Mouse (Mus musculus) limb, embryonic 14.5 days (tissue): ENCODE data around the gene Kmt2d. TPM values are rescaled to one million over a fixed set of nuclear protein-coding genes. Genes with fewer than 3 reads are reported as not detected.

ENCODE experiments used
- ATAC-seq: fragments of 200-750 bp; cut with Nextera tagmentation; 2 replicates; pipeline ENCODE4 v1.8.0; 2017; ENCODE audit warnings: low read depth, moderate number of reproducible peaks, moderate TSS enrichment; ENCODE audit not compliant: low FRiP score
- DNase-seq: peaks from one replicate; pipeline ENCODE4 v3.0.0-alpha.2; 2015; ENCODE audit warnings: low spot score
- H3K27ac ChIP-seq: fragments of 300-500 bp; sonication (generic); replicated peaks from 2 replicates; pipeline ENCODE4 v1.5.1; 2014; ENCODE audit warnings: low read depth, mild to moderate bottlenecking, low read length, moderate library complexity, mixed read lengths
- H3K27me3 ChIP-seq: fragments of 300-500 bp; sonication (generic); 2 replicates; pipeline ENCODE4 v1.6.1; 2014; ENCODE audit warnings: low read length, mixed read lengths; ENCODE audit not compliant: control insufficient read depth, insufficient read depth
- H3K36me3 ChIP-seq: fragments of 300-500 bp; sonication (generic); 2 replicates; pipeline ENCODE4 v1.6.1; 2014; ENCODE audit warnings: mild to moderate bottlenecking, low read length, moderate library complexity, mixed read lengths; ENCODE audit not compliant: control insufficient read depth, insufficient read depth
- H3K4me1 ChIP-seq: fragments of 300-500 bp; sonication (generic); 2 replicates; pipeline ENCODE4 v1.6.1; 2014; ENCODE audit warnings: antibody characterized with exemption, low read length, mixed read lengths; ENCODE audit not compliant: control insufficient read depth, insufficient read depth
- H3K4me2 ChIP-seq: fragments of 300-500 bp; sonication (generic); replicated peaks from 2 replicates; pipeline ENCODE4 v1.6.1; 2014; ENCODE audit warnings: low read depth, mild to moderate bottlenecking, low read length, moderate library complexity; ENCODE audit not compliant: severe bottlenecking
- H3K4me3 ChIP-seq: fragments of 300-500 bp; sonication (generic); replicated peaks from 2 replicates; pipeline ENCODE4 v1.5.1; 2014; ENCODE audit warnings: low read length
- H3K9ac ChIP-seq: fragments of 300-500 bp; sonication (generic); 2 replicates; pipeline ENCODE4 v1.6.1; 2014; ENCODE audit warnings: mild to moderate bottlenecking, low read depth, low read length, moderate library complexity; ENCODE audit not compliant: severe bottlenecking
- H3K9me3 ChIP-seq: fragments of 300-500 bp; sonication (generic); 2 replicates; pipeline ENCODE4 v1.6.1; 2016; ENCODE audit warnings: low read length; ENCODE audit not compliant: control insufficient read depth
- POLR2A ChIP-seq: fragments of 200-500 bp; IDR thresholded peaks from 2 replicates; pipeline ENCODE4 v1.8.0; 2012; ENCODE audit warnings: inconsistent platforms, mild to moderate bottlenecking, moderate library complexity, borderline replicate concordance; ENCODE audit not compliant: insufficient read depth, insufficient read length; ENCODE audit errors: extremely low read depth
- WGBS: fragments of 180-500 bp; shearing (Covaris S2); extraction: QIAGEN DNeasy Blood & Tissue Kit; methylation state at CpG from one replicate; pipeline ENCODE4 v1.1.7; 2014; 5-methylcytosine and 5-hydroxymethylcytosine counted together
- polyA plus RNA-seq, 2 experiments: library from polyadenylated mRNA; depleted of rRNA in 1 of 2; stranded (reverse) in 1 of 2; unstranded in 1 of 2; fragments of >200 nt; fragmentation: Nextera tagmentation in 1 of 2; extraction: Ambion mirVana in 1 of 2; gene quantifications; 2 replicates each; pipeline versions ENCODE4 v1.2.1 to v1.2.3; 2012 to 2014

Gene Kmt2d
- polyA plus RNA-seq, 2 experiments: 16.7 to 27.1 TPM

DNA sequence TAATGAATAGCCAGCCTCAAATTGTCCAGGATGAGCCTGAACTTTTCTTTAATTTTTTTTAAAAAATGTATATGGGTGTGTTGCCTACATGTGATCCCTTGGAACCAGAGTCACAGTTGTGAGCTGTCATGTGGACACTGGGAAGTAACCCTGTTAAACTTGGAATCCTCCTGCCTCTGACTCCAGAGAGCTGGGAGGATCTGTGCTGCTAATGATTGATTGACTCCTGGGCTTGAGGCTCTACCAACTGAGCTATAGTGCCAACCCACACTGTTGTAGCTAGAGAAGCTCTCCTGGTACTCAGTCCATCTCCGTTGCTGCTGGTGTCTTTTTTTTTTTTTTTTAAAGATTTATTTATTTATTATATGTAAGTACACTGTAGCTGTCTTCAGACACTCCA, 13.1 kb upstream of the Kmt2d start:
- Histone ChIP-seq H3K9me3 (no peaks in the 10 kb centered on the region), H3K27me3 (no peaks in the 10 kb centered on the region), H3K27ac (no peak overlapping the region), H3K9ac (no peak overlapping the region), H3K4me3 (no peak overlapping the region), H3K4me2 (no peak overlapping the region), H3K4me1 (peaks cover 12% of the 10 kb centered on the region), H3K36me3 (no peaks in the 10 kb centered on the region)
- no peak for TF ChIP-seq POLR2A
- ATAC-seq (no peak), DNase-seq (no peak)
- WGBS: 83% methylated on average over 1 of the region's 1 CpGs

DNA sequence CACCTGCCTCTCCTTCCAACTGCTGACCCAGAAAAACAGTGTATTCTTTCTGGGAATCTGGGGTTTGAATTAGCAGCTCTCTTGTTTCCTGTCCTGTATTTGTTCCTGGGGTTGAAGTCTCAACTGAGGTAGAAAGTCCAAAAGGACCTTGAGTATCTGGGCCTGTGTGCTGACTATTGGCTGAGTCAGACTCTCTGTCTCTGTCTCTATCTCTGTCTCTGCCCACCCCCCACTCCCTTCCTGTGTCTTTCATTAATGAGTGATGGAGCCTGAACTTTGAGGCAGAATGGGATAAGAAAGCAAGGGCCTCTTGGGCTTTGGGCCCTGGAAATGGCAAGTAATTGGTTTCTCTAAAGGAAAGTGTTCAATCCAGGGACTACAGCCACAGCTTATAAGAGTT, 12.7 kb upstream of the Kmt2d start:
- no peak overlapping the region for H3K4me3 ChIP-seq
- no peak overlapping the region for H3K27ac ChIP-seq
- H3K27me3 ChIP-seq: no peaks in the 10 kb centered on the region
- H3K4me2 ChIP-seq: no peak overlapping the region
- H3K36me3 ChIP-seq: no peaks in the 10 kb centered on the region
- DNase-seq (no peak), ATAC-seq (no peak)
- H3K4me1 ChIP-seq: peaks cover 12% of the 10 kb centered on the region
- H3K9ac ChIP-seq: no peak overlapping the region
- no peaks in the 10 kb centered on the region for H3K9me3 ChIP-seq
- no peak for TF ChIP-seq POLR2A

DNA sequence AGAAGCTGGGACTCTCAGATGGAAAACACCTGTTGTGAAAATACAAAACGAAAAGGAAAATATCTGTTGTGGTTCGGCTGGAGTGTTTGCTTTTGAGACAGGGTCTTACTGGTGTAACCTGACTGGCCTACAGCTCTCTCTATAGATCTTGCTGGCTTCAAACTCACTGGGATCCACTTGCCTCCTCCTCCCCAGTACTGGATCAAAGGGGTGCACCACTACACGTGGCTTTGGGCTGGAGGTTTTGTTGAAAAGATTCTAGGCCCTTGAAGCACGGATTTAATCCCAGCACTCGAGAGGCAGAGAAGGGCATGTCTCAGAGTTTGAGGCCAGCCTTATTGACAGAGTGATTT, 10.6 kb upstream of the Kmt2d start:
- H3K27ac ChIP-seq: no peak overlapping the region
- TF ChIP-seq POLR2A: no peak
- peaks cover 12% of the 10 kb centered on the region for H3K4me1 ChIP-seq
- 8% methylated on average over 5 of the region's 5 CpGs for whole genome bisulfite sequencing
- no peak for ATAC-seq
- H3K4me3 ChIP-seq: peak overlapping the region; percentile 72
- H3K9me3 ChIP-seq: no peaks in the 10 kb centered on the region
- no peak for DNase-seq
- H3K27me3 ChIP-seq: no peaks in the 10 kb centered on the region
- H3K9ac ChIP-seq: no peak overlapping the region
- H3K4me2 ChIP-seq: peak overlapping the region; percentile 76
- H3K36me3 ChIP-seq: no peaks in the 10 kb centered on the region; the same call in 1 of the 2 replicates

DNA sequence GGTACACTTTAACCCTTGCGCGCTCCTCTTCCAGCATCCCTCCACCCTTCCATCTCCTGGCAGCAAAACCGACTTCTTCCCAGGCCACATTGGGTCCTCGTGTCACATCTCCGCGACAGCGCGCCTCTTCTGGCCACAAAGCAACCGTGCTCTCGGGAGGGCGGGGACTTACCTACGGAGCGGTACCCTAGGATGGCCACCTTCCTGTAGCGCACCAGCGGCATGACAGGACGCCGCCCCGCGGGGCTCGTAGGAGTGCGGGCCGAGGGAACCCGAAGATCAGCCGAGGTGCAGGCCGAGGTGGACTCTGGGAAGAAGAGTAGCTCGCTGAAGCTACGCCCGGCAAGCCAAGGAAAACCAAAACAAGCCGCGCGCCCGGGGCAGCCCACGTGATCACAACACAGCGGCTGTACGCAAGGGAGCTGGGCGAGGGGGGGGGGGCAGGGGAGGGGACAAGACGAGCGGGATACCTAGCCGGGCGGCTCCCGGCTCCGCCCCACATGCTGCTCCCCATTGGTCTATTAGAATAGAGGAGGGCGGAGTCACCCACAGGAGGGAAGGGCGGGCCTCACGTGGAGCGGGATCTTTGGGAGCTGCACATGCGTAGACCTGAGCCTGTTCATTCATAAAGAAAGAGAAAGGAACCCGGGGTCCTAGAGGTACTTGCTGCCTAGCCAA, 10.1 kb upstream of the Kmt2d start:
- Histone ChIP-seq H3K27ac (peak overlapping the region; percentile 53), H3K4me2 (peak overlapping the region; percentile 76), H3K9me3 (no peaks in the 10 kb centered on the region), H3K9ac (peak overlapping the region; percentile 61), H3K27me3 (no peaks in the 10 kb centered on the region), H3K4me3 (peak overlapping the region; percentile 72), H3K4me1 (peaks cover 12% of the 10 kb centered on the region), H3K36me3 (no peaks in the 10 kb centered on the region; the same call in 1 of the 2 replicates)
- DNase-seq (peak; percentile 97), ATAC-seq (peak; percentile 97)
- WGBS: under 1% methylated on average over 46 of the region's 48 CpGs
- 0 out of 2 replicates have a peak, but pooled peaks have one; percentile 24 for TF ChIP-seq POLR2A

DNA sequence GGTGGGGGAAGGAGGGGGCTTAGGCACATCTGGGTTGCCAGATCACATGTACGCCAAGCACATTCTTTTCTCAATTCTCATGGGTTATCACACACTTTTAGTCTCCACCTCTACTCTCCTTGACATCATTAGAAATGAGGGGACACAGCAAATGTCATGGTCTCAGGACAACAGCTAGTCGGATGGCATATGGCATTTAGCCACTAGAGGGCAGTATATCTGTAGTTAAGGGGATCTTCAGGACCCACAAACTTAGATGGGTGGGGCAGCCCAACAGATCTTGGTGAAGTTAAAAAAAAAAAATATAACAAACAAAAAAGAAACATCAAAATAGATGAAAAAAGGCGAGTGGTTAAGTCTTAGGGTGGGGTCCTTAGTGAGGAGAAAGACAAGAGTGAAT, 6.3 kb upstream of the Kmt2d start:
- H3K9me3 ChIP-seq: no peaks in the 10 kb centered on the region
- no peaks in the 10 kb centered on the region; the same call in 1 of the 2 replicates for H3K36me3 ChIP-seq
- no peak for TF ChIP-seq POLR2A
- H3K4me1 ChIP-seq: peaks cover 12% of the 10 kb centered on the region
- WGBS: 22% methylated on average over 3 of the region's 3 CpGs
- ATAC-seq (no peak), DNase-seq (peak; percentile 85)
- H3K27ac ChIP-seq: no peak overlapping the region
- no peak overlapping the region for H3K9ac ChIP-seq
- H3K4me2 ChIP-seq: no peak overlapping the region
- no peaks in the 10 kb centered on the region for H3K27me3 ChIP-seq
- no peak overlapping the region for H3K4me3 ChIP-seq
